Mouse (Mus musculus) liver, postnatal 0 days (tissue): ENCODE measurements around the gene Rnf138rt1.

Experiments
- CTCF ChIP-seq: sonication (generic); IDR thresholded peaks from 2 replicates; pipeline ENCODE4 v1.5.1; 2016; ENCODE audit warnings: antibody characterized with exemption, low read depth
- EP300 ChIP-seq: IDR thresholded peaks from 2 replicates; pipeline ENCODE4 v1.6.1; 2016; ENCODE audit warnings: antibody characterized with exemption, low read depth, mild to moderate bottlenecking

GRCm38 (mm10) chrX:163722785-163723577, 38.1 kb downstream of the Rnf138rt1 start:
- TF ChIP-seq CTCF (no peak), EP300 (no peak)
